Mouse (Mus musculus) thymus, adult 2 months (tissue): ENCODE data around the gene Krtap1-4. TPM values are rescaled to one million over a fixed set of nuclear protein-coding genes. Genes with fewer than 3 reads are reported as not detected.

Experiments
- DNase-seq: peaks from one replicate; pipeline ENCODE4 v3.0.0; 2021
- H3K27ac ChIP-seq: fragments of 200-500 bp; 2 replicates; pipeline ENCODE4 v1.5.1; 2012; ENCODE audit warnings: low read length, control low read depth; ENCODE audit not compliant: control insufficient read depth, insufficient read depth
- H3K27me3 ChIP-seq: fragments of 200-500 bp; 2 replicates; pipeline ENCODE4 v1.6.1; 2012; ENCODE audit warnings: mild to moderate bottlenecking, low read length, moderate library complexity, mixed read lengths; ENCODE audit not compliant: control insufficient read depth, insufficient read depth
- H3K36me3 ChIP-seq: fragments of 200-500 bp; 2 replicates; pipeline ENCODE4 v1.6.1; 2012; ENCODE audit warnings: mild to moderate bottlenecking, low read length, moderate library complexity; ENCODE audit not compliant: control insufficient read depth, insufficient read depth
- H3K4me1 ChIP-seq: fragments of 200-500 bp; replicated peaks from 2 replicates; pipeline ENCODE4 v1.6.1; 2012; ENCODE audit warnings: low read length; ENCODE audit not compliant: control insufficient read depth, insufficient read depth
- H3K4me3 ChIP-seq: fragments of 200-500 bp; 2 replicates; pipeline ENCODE4 v1.5.1; 2012; ENCODE audit warnings: mild to moderate bottlenecking, low read length, control low read depth, moderate library complexity; ENCODE audit not compliant: control insufficient read depth, insufficient read depth
- CTCF ChIP-seq: fragments of 200-500 bp; IDR thresholded peaks from 2 replicates; pipeline ENCODE4 v1.5.1; 2012; ENCODE audit warnings: mild to moderate bottlenecking, control low read depth, low read length, moderate library complexity, borderline replicate concordance; ENCODE audit not compliant: control insufficient read depth, poor library complexity, insufficient read depth; ENCODE audit errors: extremely low read depth
- POLR2A ChIP-seq: fragments of 200-500 bp; IDR thresholded peaks from 2 replicates; pipeline ENCODE4 v1.6.1; 2012; ENCODE audit warnings: mild to moderate bottlenecking, low read length, control low read depth, moderate library complexity; ENCODE audit not compliant: control insufficient read depth, poor library complexity, insufficient read depth; ENCODE audit errors: extremely low read depth
- WGBS: fragments of 180-500 bp; shearing (Covaris S2); methylation state at CpG from one replicate; pipeline ENCODE4 v1.1.7; 2018; 5-methylcytosine and 5-hydroxymethylcytosine counted together
- polyA plus RNA-seq: library from polyadenylated mRNA; depleted of rRNA; stranded (reverse); fragments of >200 nt; gene quantifications from 2 replicates; pipeline ENCODE4 v1.2.3, GENCODE M21; 2012; rRNA removed

Gene Krtap1-4
- polyA plus RNA-seq, 1 experiment: not detected

GRCm38 (mm10) chr11:99547892-99548291 is 35.6 kb downstream of the Krtap1-4 start:
- Histone ChIP-seq H3K4me3 (no peak overlapping the region), H3K27ac (no peak overlapping the region), H3K27me3 (no peaks in the 10 kb centered on the region), H3K36me3 (no peaks in the 10 kb centered on the region), H3K4me1 (no peaks in the 10 kb centered on the region)
- TF ChIP-seq CTCF: no peak
- no peak for TF ChIP-seq POLR2A
- no peak for DNase-seq

- no peaks in the 10 kb centered on the region for H3K4me1 ChIP-seq
- H3K27me3 ChIP-seq: no peaks in the 10 kb centered on the region
- no peak overlapping the region for H3K4me3 ChIP-seq
- TF ChIP-seq CTCF (no peak), POLR2A (no peak)
- 92% methylated on average over 9 of the region's 9 CpGs for WGBS
- DNase-seq: no peak
- no peaks in the 10 kb centered on the region for H3K36me3 ChIP-seq
- H3K27ac ChIP-seq: no peak overlapping the region
Measured at GRCm38 (mm10) chr11:99539721-99540120, 43.7 kb downstream of the Krtap1-4 start.

Other genes with a start within 250 kb of the Krtap1-4 start
- gene Krt26, start 245.7 kb downstream of the Krtap1-4 start, polyA plus RNA-seq: not detected in 2 replicates
- 0.05 and 0.13 TPM in 2 replicates for gene Krt27, start 232.6 kb downstream of the Krtap1-4 start, polyA plus RNA-seq
- gene Krt28, start 208.8 kb downstream of the Krtap1-4 start, polyA plus RNA-seq: not detected in 2 replicates
- gene Krt10, start 194.3 kb downstream of the Krtap1-4 start, polyA plus RNA-seq: 4.9 and 6.4 TPM in 2 replicates
- 0.27 and 0.34 TPM in 2 replicates for gene Krt12, start 161.4 kb downstream of the Krtap1-4 start, polyA plus RNA-seq
- gene Krt20, start 145.5 kb downstream of the Krtap1-4 start, polyA plus RNA-seq: 0.65 and 1.0 TPM in 2 replicates
- gene Krt23, start 90.5 kb downstream of the Krtap1-4 start, polyA plus RNA-seq: 1.5 and 1.7 TPM in 2 replicates
- gene Krt39, start 62.3 kb downstream of the Krtap1-4 start, polyA plus RNA-seq: 0.11 TPM in 1 of 2 replicates, not detected in the other
- gene Krt40, start 40.5 kb downstream of the Krtap1-4 start, polyA plus RNA-seq: 0.09 TPM in 1 of 2 replicates, not detected in the other
- gene Krtap3-3, start 32.8 kb downstream of the Krtap1-4 start, polyA plus RNA-seq: 0.46 and 0.66 TPM in 2 replicates
- gene Krtap3-2, start 26.8 kb downstream of the Krtap1-4 start, polyA plus RNA-seq: 0.15 and 0.19 TPM in 2 replicates
- gene Gm11939, start 24.2 kb downstream of the Krtap1-4 start, polyA plus RNA-seq: not detected in 2 replicates
- gene Krtap3-1, start 17.0 kb downstream of the Krtap1-4 start, polyA plus RNA-seq: 0.43 and 0.81 TPM in 2 replicates
- not detected in 2 replicates for gene Krtap1-5, start 2.6 kb downstream of the Krtap1-4 start, polyA plus RNA-seq
- gene Krtap1-3, start 7.7 kb upstream of the Krtap1-4 start, polyA plus RNA-seq: not detected in 2 replicates
- gene Krtap9-3, start 14.5 kb upstream of the Krtap1-4 start, polyA plus RNA-seq: not detected in 2 replicates
- 0.33 TPM in 1 of 2 replicates, not detected in the other for gene Gm11938, start 19.7 kb upstream of the Krtap1-4 start, polyA plus RNA-seq
- not detected in 2 replicates for gene Gm11937, start 26.5 kb upstream of the Krtap1-4 start, polyA plus RNA-seq
- gene Krtap2-4, start 31.2 kb upstream of the Krtap1-4 start, polyA plus RNA-seq: 0.22 and 0.37 TPM in 2 replicates
- not detected in 2 replicates for gene Gm11562, start 36.8 kb upstream of the Krtap1-4 start, polyA plus RNA-seq
- not detected in 2 replicates for gene Krtap4-1, start 44.6 kb upstream of the Krtap1-4 start, polyA plus RNA-seq
- gene Krtap4-2, start 51.4 kb upstream of the Krtap1-4 start, polyA plus RNA-seq: not detected in 2 replicates
- gene Krtap4-7, start 60.4 kb upstream of the Krtap1-4 start, polyA plus RNA-seq: not detected in 2 replicates
- gene Gm11555, start 66.6 kb upstream of the Krtap1-4 start, polyA plus RNA-seq: not detected in 2 replicates
- gene Gm11563, start 75.3 kb upstream of the Krtap1-4 start, polyA plus RNA-seq: not detected in 2 replicates
- gene Krtap4-6, start 82.3 kb upstream of the Krtap1-4 start, polyA plus RNA-seq: not detected in 2 replicates
- gene Gm14190, start 107.1 kb upstream of the Krtap1-4 start, polyA plus RNA-seq: not detected in 2 replicates
- not detected in 2 replicates for gene Gm14180, start 150.6 kb upstream of the Krtap1-4 start, polyA plus RNA-seq
- gene Gm11595, start 189.3 kb upstream of the Krtap1-4 start, polyA plus RNA-seq: not detected in 2 replicates
- not detected in 2 replicates for gene Krtap4-8, start 197.1 kb upstream of the Krtap1-4 start, polyA plus RNA-seq
- gene Krtap4-9, start 201.5 kb upstream of the Krtap1-4 start, polyA plus RNA-seq: 0.17 TPM in 1 of 2 replicates, not detected in the other
- not detected in 2 replicates for gene Gm11596, start 209.8 kb upstream of the Krtap1-4 start, polyA plus RNA-seq
- gene Gm11569, start 215.3 kb upstream of the Krtap1-4 start, polyA plus RNA-seq: not detected in 2 replicates
- not detected in 2 replicates for gene Gm11554, start 220.8 kb upstream of the Krtap1-4 start, polyA plus RNA-seq
- gene Krtap4-13, start 226.2 kb upstream of the Krtap1-4 start, polyA plus RNA-seq: not detected in 2 replicates
- not detected in 2 replicates for gene Gm11564, start 232.0 kb upstream of the Krtap1-4 start, polyA plus RNA-seq